Mouse (Mus musculus) cerebral cortex, adult 2 months (tissue): ENCODE results near the gene Gchfr.

ENCODE experiments used
- WGBS: fragments of 180-500 bp; shearing (Covaris S2); methylation state at CpG from one replicate; pipeline ENCODE4 v1.1.7; 2018; 5-methylcytosine and 5-hydroxymethylcytosine counted together

Gene Gchfr

DNA sequence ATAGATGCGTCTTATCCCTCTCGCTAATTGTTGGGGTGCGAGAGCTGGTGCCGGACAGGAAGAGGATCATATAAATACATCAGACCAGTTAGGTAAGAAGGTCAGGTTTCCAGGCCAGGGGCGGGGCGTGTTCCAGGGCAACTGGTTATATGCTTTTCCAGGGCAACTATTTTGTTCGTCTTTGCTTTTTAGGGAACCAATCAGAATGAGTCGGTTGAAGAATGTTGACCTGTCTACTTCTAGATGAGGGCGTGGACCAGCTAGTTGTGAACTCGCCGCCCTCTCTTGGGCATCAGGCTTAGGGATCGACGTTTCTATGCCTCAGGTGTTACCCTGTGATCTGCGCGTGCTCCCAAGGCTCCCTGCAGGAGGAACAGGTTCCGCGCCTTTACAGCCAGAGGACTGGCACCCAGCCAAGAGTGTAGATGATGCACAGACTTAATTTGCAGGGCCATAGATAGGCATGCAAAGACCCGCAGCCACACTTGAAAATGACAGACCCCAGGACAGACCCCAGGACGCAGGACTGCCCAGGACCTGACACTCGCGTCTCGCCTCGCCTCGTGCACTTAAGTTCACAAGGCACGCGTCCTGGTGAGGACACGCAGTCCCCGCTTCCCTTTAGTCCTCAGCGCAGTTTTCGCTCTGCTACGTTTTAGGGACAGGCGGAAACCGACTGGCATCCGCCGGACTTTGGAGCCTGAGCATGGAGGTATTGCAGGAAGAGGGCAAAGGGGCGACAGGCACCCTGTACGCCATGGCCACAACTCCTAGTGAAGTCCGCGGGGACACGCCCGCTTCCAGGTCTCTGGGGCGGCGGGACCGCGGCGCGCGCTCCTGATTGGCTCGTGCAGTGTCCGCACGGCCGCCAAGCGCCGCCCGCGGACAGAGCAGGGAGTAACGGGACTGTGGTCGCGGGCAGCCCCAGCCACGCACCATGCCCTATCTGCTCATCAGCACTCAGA is at the start of gene Gchfr:
TSS of gene Gchfr (plus strand) at position 873 of the 965 bp plus-strand sequence.
- under 1% methylated on average over 60 of the region's 60 CpGs for WGBS

DNA sequence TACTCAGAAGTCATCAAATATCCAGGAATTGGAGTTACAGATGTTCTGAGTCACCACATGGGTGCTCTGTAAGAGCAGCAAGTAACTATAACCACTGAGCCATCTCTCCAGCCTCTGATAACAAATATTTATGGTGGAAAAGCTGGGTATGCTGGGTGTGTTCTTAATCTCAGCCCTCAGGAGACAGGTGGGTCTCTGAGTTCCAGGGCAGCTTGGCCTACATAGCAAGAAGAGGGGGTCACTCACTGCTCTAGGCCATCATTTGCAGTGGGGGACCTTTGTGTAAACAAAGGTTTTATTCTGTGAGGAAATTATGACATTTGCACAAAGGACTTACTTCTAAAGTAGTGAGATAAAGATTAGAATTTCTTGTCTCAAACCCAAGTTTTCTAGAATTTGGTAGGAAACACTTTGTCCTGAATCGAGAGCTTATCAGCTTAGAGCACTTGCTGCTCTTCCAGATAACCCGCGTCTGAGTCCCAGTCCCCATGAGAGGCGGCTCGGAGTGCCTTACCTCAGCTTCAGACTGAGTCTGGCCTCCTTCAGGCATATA is 31.2 kb upstream of the Gchfr start:
- 87% methylated on average over 5 of the region's 5 CpGs for WGBS

DNA sequence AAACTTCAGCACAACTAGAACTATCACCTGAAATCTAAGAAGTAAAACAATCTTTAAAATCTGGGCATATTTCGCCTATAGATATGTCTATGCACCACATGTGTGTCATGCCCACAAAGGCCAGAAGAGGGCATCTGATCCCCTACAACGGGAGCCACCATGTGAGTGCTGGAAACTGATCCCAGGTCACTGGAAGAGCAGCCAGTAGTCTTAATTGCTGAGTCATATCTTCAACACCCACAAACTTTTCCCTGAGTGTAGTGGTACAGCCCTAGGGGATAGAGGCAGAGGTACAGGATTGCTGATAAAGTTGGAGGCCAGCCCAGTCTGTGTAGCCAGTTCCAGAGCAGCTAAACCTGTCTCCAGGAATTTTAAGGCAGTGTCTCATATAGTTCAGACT is 22.4 kb upstream of the Gchfr start:
- WGBS: 86% methylated on average over 2 of the region's 2 CpGs

- WGBS: 86% methylated on average over 6 of the region's 6 CpGs
Measured at GRCm38 (mm10) chr2:119146435-119146834, 21.1 kb upstream of the Gchfr start.

DNA sequence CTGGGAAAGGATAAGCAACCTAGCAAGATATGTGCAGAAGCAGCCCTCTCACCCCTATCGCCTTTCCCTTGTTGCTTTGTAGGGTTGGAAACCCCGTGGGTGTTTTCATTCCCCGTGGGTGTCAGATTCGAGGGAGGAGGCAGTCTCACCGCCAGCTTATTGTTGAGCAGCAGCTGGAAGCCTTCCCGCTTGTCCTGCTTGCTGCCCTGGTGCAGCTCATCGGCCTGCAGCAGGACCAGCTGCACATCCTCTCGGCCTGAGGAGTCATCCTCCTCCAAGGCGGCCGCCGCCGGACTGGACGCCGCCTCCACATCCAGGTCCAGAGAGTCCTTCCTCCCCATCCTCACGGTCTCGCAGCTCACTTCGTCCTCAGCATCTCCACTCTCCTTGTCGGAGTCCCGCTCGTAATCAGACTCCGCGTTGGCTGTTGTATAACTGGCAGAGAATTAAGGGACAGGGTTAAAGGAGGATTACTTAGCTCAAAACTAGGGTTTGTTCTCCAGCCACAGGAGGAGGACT is 20.4 kb upstream of the Gchfr start:
- WGBS: 75% methylated on average over 22 of the region's 22 CpGs

- WGBS: 60% methylated on average over 8 of the region's 8 CpGs
Measured at GRCm38 (mm10) chr2:119147775-119148174, 19.8 kb upstream of the Gchfr start.

- 80% methylated on average over 6 of the region's 6 CpGs for WGBS
Measured at GRCm38 (mm10) chr2:119152255-119152654, 15.3 kb upstream of the Gchfr start.

GRCm38 (mm10) chr2:119154683-119155082 is 12.9 kb upstream of the Gchfr start:
- WGBS: 80% methylated on average over 2 of the region's 2 CpGs

- 80% methylated on average over 9 of the region's 9 CpGs for WGBS
Measured at GRCm38 (mm10) chr2:119155388-119155787, 12.2 kb upstream of the Gchfr start.

DNA sequence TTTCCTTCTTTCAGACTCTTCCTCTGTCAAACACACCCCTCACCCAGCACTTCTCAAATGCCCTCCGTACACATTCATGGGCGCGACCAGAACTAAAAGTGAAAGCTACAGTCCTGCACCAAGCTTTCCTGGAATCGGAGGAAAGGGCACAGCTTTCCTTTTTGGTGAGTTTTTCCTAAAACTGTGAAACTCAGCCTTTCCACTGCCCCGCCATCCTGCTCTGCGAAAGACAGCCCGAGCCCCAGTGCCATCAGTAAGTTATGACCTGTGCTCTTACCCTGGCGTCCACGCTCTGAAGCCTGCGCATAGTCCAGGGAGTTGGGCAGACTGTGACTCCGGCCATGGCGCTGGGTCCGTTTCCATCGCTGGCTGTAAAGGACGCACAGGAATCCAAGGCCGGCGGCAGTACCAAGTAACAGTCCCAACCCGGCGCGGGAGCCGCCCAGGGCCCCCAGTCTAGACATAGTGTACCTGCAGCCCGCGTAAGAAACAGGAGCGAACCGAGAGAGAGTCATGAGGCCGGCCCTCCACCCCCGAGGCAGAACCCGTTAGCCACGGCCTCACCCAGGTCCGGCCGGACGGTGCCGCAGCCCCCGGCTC is 11.4 kb upstream of the Gchfr start:
- 3% methylated on average over 34 of the region's 34 CpGs for WGBS

DNA sequence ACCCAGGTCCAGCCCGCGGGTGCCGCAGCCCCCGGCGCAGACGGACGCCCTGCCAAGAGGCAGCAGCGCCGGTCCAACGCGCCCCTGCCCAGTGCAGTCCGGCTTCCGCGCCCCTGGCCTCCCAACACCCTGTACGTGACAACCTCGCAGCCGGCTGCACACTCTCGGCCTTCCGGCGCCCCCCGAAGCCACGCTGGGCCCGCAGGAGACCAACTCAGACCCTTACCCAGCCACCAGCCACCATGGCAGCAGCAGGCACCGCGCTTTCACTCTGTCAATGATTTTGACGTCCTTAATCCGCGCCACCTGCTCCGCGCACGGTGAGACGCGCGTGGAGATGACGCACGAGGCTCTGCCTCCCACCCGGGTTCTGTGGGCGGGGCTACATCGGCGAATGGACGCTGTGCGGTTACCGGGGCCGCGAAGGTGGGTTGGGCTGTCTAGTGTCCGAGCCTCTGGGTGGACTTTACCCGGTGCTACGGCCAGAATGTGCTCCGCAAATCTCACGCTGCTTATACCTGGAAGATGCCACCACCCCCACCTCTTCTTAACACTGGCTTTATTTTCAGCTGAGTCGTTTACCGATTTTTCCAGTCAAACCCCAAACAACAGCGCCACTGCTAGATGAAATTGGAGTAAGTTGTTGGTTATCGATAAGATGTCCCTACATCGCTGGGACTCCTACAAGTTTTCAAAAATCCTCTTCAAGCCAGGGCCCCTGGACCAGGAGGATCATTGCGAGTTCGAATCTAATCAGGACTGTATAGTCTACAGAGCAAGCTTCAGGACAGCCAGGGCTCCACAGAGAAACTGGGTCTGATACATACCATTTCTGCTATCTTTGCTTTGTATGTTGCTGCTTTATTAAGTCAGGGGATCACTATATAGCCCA is 10.6 kb upstream of the Gchfr start, which contains the start of gene Rmdn3:
TSS of gene Rmdn3 (minus strand) at position 354 of the 892 bp plus-strand sequence.
- WGBS: under 1% methylated on average over 57 of the region's 57 CpGs

DNA sequence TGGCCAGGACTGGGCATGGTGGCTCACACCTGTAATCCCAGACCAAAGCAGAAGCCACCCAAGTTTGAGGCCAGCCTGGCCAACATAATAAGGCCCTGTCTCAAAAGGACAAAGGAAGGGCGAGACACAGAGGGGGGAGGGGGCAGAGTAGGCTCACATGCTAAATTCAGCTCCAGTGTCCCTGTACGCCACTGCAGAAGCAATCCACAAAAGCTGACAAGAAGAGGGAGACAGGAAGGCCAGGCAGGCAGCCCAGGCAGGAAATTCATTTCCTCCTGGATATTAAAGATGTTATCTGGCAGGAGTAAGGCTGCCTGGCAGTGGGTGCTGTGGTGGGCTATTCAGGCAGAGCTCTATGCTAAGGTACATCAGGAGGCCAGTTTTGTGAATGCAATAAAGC is 6.3 kb upstream of the Gchfr start:
- WGBS: 43% methylated on average over 2 of the region's 2 CpGs

GRCm38 (mm10) chr2:119163135-119163534 is 4.4 kb upstream of the Gchfr start:
- WGBS: 76% methylated on average over 3 of the region's 3 CpGs

- 96% methylated on average over 4 of the region's 4 CpGs for WGBS
Measured at GRCm38 (mm10) chr2:119163999-119164398, 3.6 kb upstream of the Gchfr start.

GRCm38 (mm10) chr2:119167866-119168256 is 288 bp downstream of the Gchfr start:
- WGBS: 8% methylated on average over 26 of the region's 26 CpGs

DNA sequence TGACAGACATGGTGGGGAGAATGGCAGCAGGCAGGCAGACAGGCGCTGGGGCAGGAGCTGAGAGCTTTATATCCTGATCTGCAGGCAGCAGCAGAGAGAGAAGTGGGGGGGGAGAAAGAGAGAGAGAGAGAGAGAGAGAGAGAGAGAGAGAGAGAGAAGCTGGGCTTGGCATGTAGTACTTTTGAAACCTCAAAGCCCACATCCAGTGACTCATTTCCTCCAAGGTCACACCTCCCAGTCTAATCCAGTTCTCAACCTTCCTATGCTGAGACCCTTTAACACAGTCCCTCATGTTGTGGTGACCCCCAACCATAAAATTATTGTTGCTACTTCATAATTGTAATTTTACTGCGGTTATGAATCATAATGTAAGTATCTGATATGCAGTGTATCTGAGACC is 2.7 kb downstream of the Gchfr start:
- WGBS: 89% methylated on average over 2 of the region's 2 CpGs

DNA sequence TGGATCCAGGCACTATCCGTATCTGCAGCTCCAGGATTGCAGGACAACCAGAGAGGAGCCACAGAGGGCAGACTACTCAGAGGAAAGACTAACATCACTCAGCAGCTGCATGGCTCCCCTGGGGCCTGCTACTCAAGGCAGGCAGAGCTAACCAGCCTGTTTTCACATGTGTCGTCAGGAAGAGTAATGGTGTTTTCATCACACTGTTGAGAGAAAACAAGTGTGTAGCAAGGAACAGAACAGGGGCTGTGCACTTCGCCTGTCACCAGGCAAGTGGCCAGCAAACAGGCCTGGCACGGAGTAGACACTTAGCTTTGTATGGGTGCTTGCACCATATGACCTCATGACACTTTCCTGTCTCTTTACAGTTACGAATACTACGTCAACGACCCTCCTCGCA is 4.0 kb downstream of the Gchfr start:
- 82% methylated on average over 8 of the region's 8 CpGs for WGBS

GRCm38 (mm10) chr2:119172446-119172845 is 4.9 kb downstream of the Gchfr start:
- 83% methylated on average over 7 of the region's 7 CpGs for WGBS

GRCm38 (mm10) chr2:119172862-119173576 is 5.4 kb downstream of the Gchfr start:
- 38% methylated on average over 13 of the region's 13 CpGs for WGBS

DNA sequence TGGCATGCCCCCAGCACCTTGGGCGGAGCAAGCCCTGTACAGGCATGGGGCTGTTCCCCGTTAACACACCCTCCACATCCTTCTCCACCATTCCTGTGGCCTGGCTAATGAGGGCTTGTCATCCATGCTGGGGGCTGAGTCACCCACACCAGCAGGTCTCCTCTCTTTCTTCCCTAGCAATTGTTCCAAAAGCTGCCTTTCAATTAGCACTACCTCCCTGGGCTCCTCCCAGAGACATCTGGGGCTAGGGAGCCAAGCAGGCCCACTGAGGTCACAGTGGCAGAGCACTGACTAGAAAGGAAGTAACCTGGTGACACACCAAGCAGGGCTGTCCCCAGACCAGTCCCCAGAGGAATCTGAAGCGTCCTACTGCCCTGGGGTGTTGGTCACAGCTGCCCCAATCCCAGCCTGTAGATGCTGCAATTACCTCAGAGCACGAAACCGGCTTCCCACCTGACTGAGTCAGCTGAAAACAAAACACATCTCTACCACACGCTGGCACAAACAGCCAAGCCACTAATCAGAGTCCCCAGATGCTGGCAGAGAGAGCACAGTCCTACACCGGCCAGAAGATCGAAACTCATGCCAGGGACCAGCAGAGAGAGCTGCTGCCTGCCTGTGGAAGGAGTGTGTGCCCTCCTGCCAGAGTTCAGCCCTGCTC is 6.5 kb downstream of the Gchfr start, which contains the start of gene Gm14137:
TSS of gene Gm14137 (plus strand) at position 519 of the 661 bp plus-strand sequence.
- 60% methylated on average over 8 of the region's 8 CpGs for WGBS
